Mouse (Mus musculus) liver, postnatal 0 days (tissue): ENCODE data around the gene Lctl. TPM values are rescaled to one million over a fixed set of nuclear protein-coding genes. Genes with fewer than 3 reads are reported as not detected.

ENCODE experiments used
- ATAC-seq: fragments of 200-750 bp; cut with Nextera tagmentation; 2 replicates; pipeline ENCODE4 v1.8.0; 2017; ENCODE audit warnings: mild to moderate bottlenecking, moderate library complexity
- DNase-seq: peaks from one replicate; pipeline ENCODE4 v3.0.0-alpha.2; 2016
- H3K27ac ChIP-seq: fragments of 300-500 bp; sonication (generic); 2 replicates; pipeline ENCODE4 v1.5.1; 2014; ENCODE audit warnings: antibody characterized with exemption, moderate library complexity, mild to moderate bottlenecking, low read depth
- H3K27me3 ChIP-seq: fragments of 300-500 bp; sonication (generic); 2 replicates; pipeline ENCODE4 v1.6.1; 2014; ENCODE audit warnings: low read length, control low read depth, mixed read lengths; ENCODE audit not compliant: insufficient read depth
- H3K36me3 ChIP-seq: fragments of 300-500 bp; sonication (generic); replicated peaks from 2 replicates; pipeline ENCODE4 v1.6.1; 2014; ENCODE audit warnings: mild to moderate bottlenecking, control low read depth, low read length, moderate library complexity, mixed read lengths; ENCODE audit not compliant: insufficient read depth
- H3K4me1 ChIP-seq: fragments of 300-500 bp; sonication (generic); 2 replicates; pipeline ENCODE4 v1.6.1; 2014; ENCODE audit warnings: antibody characterized with exemption, mild to moderate bottlenecking, control low read depth; ENCODE audit not compliant: insufficient read depth
- H3K4me2 ChIP-seq: fragments of 300-500 bp; sonication (generic); 2 replicates; pipeline ENCODE4 v1.6.1; 2014; ENCODE audit warnings: low read depth, mild to moderate bottlenecking, low read length, moderate library complexity, mixed read lengths
- H3K4me3 ChIP-seq: fragments of 300-500 bp; sonication (generic); 2 replicates; pipeline ENCODE4 v1.5.1; 2014; ENCODE audit warnings: low read depth, low read length
- H3K9ac ChIP-seq: fragments of 300-500 bp; sonication (generic); replicated peaks from 2 replicates; pipeline ENCODE4 v1.6.1; 2014; ENCODE audit warnings: mild to moderate bottlenecking, moderate library complexity
- H3K9me3 ChIP-seq: fragments of 300-500 bp; sonication (generic); 2 replicates; pipeline ENCODE4 v1.6.1; 2016; ENCODE audit warnings: mild to moderate bottlenecking, control low read depth, low read length, mixed read lengths
- CTCF ChIP-seq: sonication (generic); IDR thresholded peaks from 2 replicates; pipeline ENCODE4 v1.5.1; 2016; ENCODE audit warnings: antibody characterized with exemption, low read depth
- EP300 ChIP-seq: IDR thresholded peaks from 2 replicates; pipeline ENCODE4 v1.6.1; 2016; ENCODE audit warnings: antibody characterized with exemption, low read depth, mild to moderate bottlenecking
- WGBS: fragments of 180-500 bp; shearing (Covaris S2); extraction: QIAGEN DNeasy Blood & Tissue Kit; methylation state at CpG from one replicate; pipeline ENCODE4 v1.1.7; 2014; ENCODE audit not compliant: insufficient replicate concordance; 5-methylcytosine and 5-hydroxymethylcytosine counted together
- polyA plus RNA-seq: library from polyadenylated mRNA; unstranded; fragments of >200 nt; fragmentation: Nextera tagmentation; extraction: Ambion mirVana; gene quantifications from 2 replicates; pipeline ENCODE4 v1.2.1, GENCODE M21; 2015

Lctl gene
- polyA plus RNA-seq, 1 experiment from 2014 or later, result not detected

DNA sequence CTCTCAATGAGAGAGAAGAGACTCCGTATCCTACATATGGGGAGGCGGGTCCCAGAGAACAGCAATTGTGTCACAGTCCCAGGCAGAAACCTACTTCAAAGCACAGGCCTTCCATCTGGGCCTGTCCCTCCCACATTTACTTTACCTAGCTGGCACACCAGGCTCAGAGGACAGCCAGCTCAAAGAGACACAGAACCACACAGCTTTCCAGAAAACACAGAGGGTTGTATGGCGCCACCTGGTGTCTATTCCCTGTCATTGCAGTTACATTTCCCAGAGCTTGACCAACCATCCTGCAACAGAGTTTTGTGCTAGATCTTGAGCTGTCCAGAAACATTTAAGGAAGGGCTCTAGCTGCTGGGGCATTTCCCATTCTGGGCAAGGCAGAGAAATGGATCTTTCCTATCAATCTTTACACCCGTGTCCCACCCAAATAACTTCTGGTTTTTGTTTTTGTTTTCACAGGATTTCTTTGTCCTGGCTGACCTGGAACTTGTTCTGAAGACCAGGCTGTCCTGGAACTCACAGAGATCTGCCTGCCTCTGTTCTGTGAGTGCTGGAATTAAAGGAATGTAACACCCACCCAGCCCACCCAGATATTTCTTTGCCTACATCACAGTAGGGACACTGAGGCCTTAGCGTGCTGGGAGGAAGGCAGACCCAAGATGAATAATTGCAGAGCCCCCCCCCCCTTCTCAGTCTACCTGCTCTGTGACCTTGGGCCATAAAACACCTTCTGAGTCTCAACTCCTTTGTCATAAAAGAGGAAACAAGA, 29.3 kb upstream of the Lctl start:
- Histone ChIP-seq H3K27ac (no peak overlapping the region), H3K36me3 (no peaks in the 10 kb centered on the region), H3K4me3 (no peak overlapping the region), H3K9me3 (no peaks in the 10 kb centered on the region), H3K9ac (no peak overlapping the region), H3K27me3 (no peaks in the 10 kb centered on the region), H3K4me1 (peaks cover 36% of the 10 kb centered on the region), H3K4me2 (no peak overlapping the region)
- TF ChIP-seq EP300, result no peak
- peak; percentile 99 for TF ChIP-seq CTCF
- peak; percentile 36 for ATAC-seq
- peak; percentile 84 for DNase-seq
- 52% methylated on average over 5 of the region's 5 CpGs for WGBS

DNA sequence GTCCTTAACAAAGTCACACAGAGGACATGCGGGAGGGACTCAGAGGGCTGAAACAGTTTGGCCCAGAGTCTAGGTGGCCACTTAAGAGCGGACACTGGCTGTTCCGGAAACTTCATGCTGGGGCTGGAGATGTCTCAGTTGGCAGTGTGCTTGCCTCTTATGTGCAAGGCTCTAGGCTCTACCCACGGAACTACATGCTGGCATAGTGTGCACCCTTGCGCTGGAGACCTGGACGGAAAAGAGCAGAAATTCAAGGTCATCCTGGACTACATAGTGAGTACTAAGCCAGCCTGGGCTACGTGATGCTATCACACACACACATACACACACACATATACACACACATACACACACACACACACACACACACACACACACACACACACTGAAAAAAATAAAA, 28.6 kb upstream of the Lctl start:
- Histone ChIP-seq H3K27me3 (no peaks in the 10 kb centered on the region), H3K36me3 (no peaks in the 10 kb centered on the region), H3K4me1 (peaks cover 36% of the 10 kb centered on the region), H3K4me2 (no peak overlapping the region), H3K27ac (peak overlapping the region; percentile 66), H3K9me3 (no peaks in the 10 kb centered on the region), H3K4me3 (no peak overlapping the region), H3K9ac (no peak overlapping the region)
- no peak for ATAC-seq
- no peak for DNase-seq
- WGBS, result 85% methylated on average over 7 of the region's 7 CpGs
- no peak for TF ChIP-seq EP300
- no peak for TF ChIP-seq CTCF

DNA sequence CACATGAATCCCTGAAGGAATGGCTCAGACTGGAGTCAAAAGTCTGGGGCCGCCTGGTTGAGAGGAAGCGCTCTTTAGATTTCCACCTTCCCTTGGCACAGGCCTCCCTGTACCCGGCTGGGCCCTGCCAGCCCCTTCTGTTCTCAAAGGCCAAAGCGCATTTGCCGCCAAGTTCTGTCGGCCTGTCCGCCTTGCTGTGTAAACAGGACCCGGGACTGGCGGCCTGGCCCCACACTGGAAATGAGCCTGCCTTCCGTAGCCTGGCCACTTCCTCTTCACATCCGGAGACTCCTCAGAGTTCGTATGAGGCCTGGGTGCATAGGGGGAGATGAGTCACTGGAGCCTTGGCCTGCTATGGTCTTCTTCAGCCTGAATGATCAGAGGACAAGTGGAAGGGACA, 27.9 kb upstream of the Lctl start:
- H3K27ac ChIP-seq, result peak overlapping the region; percentile 66

DNA sequence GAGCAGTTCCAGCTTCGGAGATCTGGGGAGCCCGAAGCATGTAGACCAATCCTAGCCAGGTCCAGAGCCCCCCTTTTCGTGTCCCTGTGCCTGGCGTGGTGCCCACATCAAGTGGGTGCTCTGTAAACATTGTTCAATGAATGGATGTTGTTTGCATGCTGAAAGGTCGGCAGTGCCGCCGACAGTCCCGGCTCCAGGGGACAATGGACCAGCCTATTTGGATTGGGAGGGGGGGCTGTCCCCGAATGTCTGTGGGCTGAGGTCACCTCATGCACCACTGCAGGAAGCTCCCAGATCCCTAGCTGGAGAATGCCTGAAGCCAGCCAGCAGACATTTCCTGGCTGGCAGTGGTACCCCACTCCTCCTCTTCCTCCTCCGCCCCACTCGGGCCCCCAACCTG, 22.9 kb upstream of the Lctl start:
- no peaks in the 10 kb centered on the region for H3K9me3 ChIP-seq
- H3K4me2 ChIP-seq, result no peak overlapping the region
- no peaks in the 10 kb centered on the region for H3K36me3 ChIP-seq
- no peak for ATAC-seq
- 45% methylated on average over 11 of the region's 11 CpGs for WGBS
- H3K27me3 ChIP-seq, result no peaks in the 10 kb centered on the region
- H3K4me3 ChIP-seq, result no peak overlapping the region
- peaks cover 8% of the 10 kb centered on the region; the same call in 1 of the 2 replicates for H3K4me1 ChIP-seq
- no peak overlapping the region for H3K27ac ChIP-seq
- H3K9ac ChIP-seq, result no peak overlapping the region
- TF ChIP-seq CTCF (no peak), EP300 (no peak)
- no peak for DNase-seq

More for the DNA sequence above, 27.9 kb upstream of the Lctl start:
- DNase-seq, result peak; percentile 59
- no peak overlapping the region for H3K4me3 ChIP-seq
- 30% methylated on average over 12 of the region's 12 CpGs for WGBS
- TF ChIP-seq CTCF (no peak), EP300 (0 out of 2 replicates have a peak, but pooled peaks have one; percentile 26)
- ATAC-seq, result peak; percentile 38
- no peaks in the 10 kb centered on the region for H3K9me3 ChIP-seq
- peaks cover 37% of the 10 kb centered on the region for H3K4me1 ChIP-seq
- H3K4me2 ChIP-seq, result peak overlapping the region; percentile 33
- no peaks in the 10 kb centered on the region for H3K27me3 ChIP-seq
- H3K36me3 ChIP-seq, result no peaks in the 10 kb centered on the region
- H3K9ac ChIP-seq, result 0 out of 2 replicates have a peak overlapping the region, but pooled peaks have one; percentile 18

DNA sequence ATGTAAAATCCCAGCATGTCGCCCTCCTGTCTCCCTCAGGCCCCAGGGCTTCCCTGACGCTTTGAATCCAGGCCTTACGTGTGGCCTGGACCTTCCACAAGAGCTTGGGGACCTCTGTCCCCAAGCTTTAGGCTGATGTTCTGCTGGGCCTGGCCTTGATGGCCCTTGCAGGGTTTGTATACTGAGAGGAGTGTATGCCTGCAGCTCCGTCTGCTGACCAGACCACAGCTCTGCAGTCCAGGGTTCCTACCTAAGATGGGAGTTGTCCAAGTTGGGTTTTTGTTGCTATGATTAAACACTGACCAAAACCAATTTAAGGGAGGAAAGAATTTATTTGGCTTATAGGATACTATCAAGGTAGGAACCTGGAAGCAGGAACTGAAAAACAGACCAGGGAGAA, 18.7 kb upstream of the Lctl start:
- no peak for ATAC-seq
- 72% methylated on average over 4 of the region's 4 CpGs for WGBS
- no peaks in the 10 kb centered on the region for H3K9me3 ChIP-seq
- no peak overlapping the region for H3K27ac ChIP-seq
- TF ChIP-seq CTCF (peak; percentile 61), EP300 (no peak)
- no peak for DNase-seq
- no peaks in the 10 kb centered on the region for H3K27me3 ChIP-seq
- 0 out of 2 replicates have a peak, but pooled peaks cover 3% of the 10 kb centered on the region for H3K4me1 ChIP-seq
- H3K4me2 ChIP-seq, result no peak overlapping the region
- H3K36me3 ChIP-seq, result no peaks in the 10 kb centered on the region
- H3K9ac ChIP-seq, result no peak overlapping the region
- no peak overlapping the region for H3K4me3 ChIP-seq

DNA sequence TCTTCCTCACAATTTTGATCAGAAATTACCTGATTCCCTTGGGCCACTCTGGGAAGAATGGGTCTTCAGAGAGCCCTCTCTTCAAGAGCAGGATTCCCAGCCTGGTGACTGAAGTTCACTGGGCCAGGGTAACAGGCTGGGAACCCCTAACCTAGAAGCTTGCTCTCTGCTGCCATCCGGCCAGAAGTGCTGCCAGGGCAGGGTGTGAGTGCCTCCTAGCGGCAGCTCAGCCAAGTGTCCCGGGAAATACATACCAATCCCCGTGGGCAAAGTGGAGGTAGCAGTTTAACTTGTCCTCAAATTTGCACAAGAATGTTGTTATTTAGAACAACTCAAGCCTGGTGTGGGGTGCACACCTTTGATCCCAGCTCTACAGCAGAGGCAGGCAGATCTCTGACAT, 16.5 kb upstream of the Lctl start:
- Histone ChIP-seq H3K9me3 (no peaks in the 10 kb centered on the region), H3K9ac (no peak overlapping the region), H3K4me3 (no peak overlapping the region), H3K27ac (no peak overlapping the region), H3K4me1 (0 out of 2 replicates have a peak, but pooled peaks cover 6% of the 10 kb centered on the region), H3K27me3 (no peaks in the 10 kb centered on the region), H3K4me2 (no peak overlapping the region), H3K36me3 (no peaks in the 10 kb centered on the region)
- DNase-seq (peak; percentile 83), ATAC-seq (peak; percentile 35; the same call in 1 of the 2 replicates)
- WGBS, result 7% methylated on average over 4 of the region's 4 CpGs
- TF ChIP-seq EP300, result no peak
- TF ChIP-seq CTCF, result peak; percentile 98
